Mouse (Mus musculus) kidney, adult 8-10 months (tissue): ENCODE results near the gene Apobr.
A peak's percentile ranks its signal among the peaks of the same experiment; 100 is the strongest.

ENCODE experiments used
- DNase-seq, 2 experiments: peaks; one replicate each; pipeline ENCODE4 v3.0.0; 2022

Gene Apobr

GRCm38 (mm10) chr7:126584506-126584977 lies at the start of gene Apobr:
Gene Apobr, plus strand, starts transcription at chr7:126584942.
- no peak for DNase-seq

- DNase-seq: peak in 1 of 2 experiments; percentile 12
Measured at GRCm38 (mm10) chr7:126535766-126536165, 49.0 kb upstream of the Apobr start.

DNA sequence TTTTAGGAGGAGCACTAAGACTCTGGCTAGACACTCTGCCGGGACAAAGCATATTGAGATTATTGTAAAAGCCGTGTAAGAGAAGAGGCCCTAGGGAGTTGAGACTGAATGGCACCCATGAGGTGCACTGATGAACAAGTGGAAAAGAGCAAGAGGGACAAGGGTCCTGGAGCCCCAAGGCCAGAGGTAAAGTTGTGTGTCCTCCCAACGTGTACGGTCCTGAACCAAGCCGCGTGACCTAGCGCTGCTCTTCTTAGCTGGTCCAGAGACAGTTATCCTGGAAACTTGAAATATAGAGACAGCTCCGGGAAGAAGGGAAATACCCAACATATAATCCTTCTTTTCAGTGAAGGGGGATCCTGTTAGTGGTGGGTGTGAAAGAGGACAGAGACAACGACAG lies 48.3 kb upstream of the Apobr start:
- no peak for DNase-seq

DNA sequence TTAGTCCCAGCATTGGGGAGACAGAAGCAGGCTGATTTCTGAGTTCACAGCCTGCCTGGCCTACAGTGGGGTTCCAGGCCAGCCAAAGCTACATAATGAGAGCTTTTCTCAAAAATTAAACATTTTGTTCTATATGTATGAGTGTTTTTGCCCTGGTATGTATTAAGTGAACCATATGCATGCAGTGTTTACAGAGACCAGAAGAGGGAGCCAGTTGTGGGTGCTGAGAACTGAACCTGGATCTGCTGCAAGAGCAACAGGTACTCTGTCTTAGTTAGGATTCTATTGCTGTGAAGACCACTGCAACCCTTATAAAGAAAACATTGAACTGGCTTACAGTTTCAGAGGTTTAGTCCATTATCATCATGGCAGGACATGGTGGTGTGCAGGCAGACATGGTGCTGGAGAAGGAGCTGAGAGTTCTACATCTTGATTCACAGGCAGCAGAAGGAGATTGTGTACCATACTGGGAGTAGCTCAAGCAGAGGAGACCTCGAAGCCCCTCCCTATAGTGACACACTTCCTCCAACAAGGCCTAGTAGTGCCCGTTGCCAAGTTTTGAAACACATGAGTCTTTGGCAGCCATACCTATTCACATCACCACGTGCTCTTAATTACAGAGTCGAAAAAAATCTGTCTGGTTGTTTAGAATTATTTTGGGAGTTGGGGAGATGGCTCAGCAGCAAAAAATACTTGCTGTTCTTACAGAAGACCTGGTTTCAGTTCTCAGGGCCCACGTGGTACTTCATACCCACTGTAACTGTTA lies 46.7 kb upstream of the Apobr start:
- peak in 1 of 2 experiments; percentile 20 for DNase-seq

DNA sequence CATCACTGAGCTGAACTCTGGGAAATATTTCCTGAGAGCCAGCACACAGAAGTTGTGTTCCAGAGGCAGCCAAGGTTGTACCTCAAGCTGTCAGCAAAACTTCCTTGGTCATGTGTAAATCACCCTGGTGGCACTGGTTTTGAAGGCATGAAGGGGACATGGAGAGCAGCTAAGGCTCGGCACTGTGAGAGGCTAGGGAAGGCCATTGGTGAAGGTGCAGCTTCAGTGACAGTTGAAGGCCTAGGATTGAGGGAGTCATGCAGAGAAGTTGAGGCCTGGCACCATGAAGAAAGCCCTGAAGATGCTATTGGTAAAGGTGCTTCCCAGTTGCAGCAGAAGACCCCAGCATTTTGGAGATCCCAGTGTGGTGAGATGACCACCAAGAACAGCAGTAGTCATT lies 43.1 kb upstream of the Apobr start:
- DNase-seq: no peak

DNA sequence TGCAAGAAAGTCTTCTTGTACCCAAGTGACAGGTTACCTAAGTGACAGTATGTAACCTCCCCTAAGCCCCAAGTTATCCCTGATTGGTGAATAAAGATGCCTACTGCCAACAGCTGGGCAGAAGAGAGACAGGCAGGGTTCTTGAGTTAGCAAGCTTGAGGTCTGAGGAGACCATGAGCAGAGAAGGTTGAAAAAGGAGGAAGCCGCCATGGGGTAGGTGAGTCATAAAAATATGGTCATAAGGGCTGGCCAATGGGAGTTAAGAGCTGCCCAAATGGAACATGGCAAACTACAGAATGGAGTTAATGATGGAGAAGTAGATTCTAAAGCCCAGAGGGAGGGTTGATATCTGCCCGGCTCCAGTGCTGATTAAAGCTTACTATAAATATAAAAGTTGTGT lies 39.1 kb upstream of the Apobr start:
- DNase-seq: no peak

- no peak for DNase-seq
Measured at GRCm38 (mm10) chr7:126554796-126555195, 29.9 kb upstream of the Apobr start.

DNA sequence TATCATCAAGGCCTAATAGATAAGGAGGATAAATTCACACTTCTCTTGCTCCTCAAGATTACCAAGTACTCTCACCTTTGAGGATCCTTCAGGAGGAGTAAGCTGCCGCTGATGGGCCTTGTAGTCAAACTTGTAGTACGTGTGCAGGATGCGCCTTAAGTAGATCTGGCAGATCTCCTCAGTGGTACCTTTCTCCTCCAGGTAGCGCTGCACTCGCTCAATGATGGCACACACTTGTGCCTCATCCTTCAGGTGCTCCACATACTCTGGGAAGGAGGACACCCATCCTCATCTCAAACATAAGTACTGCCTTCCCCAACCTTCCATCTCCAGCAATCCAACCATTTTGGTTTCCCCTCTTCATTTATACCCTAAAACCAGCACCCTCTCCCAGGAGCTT lies 28.1 kb upstream of the Apobr start:
- DNase-seq: no peak

DNA sequence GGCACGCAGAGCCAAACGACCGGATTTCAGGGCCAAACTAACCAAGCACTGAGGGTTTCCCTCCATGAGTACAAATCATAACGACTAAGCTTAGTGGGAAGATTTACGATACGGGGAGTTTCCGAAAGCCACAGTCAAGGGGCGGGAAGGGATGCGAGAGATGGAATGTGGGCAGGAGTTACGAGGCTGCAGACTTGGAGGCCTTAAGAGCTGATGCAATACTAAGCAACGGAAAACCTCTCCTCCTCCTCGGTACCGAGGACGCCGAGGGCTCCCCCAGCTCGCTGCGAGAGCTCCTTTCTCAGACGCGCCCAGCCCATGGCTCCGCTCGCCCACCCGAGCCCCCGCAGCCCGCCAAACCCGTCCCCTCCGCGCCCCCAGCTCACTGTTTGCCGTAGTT lies 19.0 kb upstream of the Apobr start:
- DNase-seq: no peak

- peak; percentile 89 to 91 for DNase-seq
Measured at GRCm38 (mm10) chr7:126566094-126566765, 18.5 kb upstream of the Apobr start, which contains the start of gene Eif3c. Gene Eif3c, minus strand, starts transcription at chr7:126566411.

- DNase-seq: peak in 1 of 2 experiments; percentile 76
Measured at GRCm38 (mm10) chr7:126576946-126577345, 7.8 kb upstream of the Apobr start.

DNA sequence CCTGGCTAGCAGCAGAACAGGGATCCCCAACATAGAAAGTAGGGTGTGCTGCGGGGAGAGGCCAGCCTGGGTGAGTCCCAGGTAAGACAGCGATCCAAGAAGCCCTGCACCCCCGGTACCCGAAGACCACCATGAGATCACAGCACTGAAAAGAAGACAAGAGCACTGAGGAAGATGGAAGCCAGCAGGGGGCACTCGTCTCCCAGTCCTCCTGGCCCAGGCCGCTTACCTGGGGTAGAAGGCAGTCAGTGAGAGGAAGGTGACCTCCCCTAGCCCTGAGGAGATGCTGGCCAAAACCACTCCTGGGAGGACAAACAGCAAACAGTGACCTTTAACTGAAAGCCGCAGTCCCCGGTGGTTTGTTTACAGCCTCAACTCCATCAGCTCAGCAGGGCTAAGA lies 5.6 kb upstream of the Apobr start:
- peak; percentile 76 to 77 for DNase-seq

DNA sequence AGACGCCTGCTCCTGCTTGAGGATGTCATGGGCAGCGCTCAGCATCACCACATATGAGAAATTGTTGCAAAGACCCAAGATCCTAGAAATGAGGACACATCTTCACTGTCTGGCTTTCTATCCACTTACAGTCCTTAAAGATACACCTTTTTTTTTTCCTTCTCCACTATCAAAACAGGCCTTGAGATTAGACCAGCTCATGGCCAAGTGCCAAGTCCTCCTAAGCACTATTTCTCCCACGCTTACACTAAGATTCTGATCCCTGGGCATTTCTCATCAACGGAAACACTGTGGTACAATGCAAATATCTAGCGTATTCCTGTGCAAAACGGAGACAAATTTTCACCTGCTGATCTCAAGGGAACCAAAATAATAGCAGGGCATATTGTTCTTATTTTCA lies 3.1 kb upstream of the Apobr start:
- no peak for DNase-seq

DNA sequence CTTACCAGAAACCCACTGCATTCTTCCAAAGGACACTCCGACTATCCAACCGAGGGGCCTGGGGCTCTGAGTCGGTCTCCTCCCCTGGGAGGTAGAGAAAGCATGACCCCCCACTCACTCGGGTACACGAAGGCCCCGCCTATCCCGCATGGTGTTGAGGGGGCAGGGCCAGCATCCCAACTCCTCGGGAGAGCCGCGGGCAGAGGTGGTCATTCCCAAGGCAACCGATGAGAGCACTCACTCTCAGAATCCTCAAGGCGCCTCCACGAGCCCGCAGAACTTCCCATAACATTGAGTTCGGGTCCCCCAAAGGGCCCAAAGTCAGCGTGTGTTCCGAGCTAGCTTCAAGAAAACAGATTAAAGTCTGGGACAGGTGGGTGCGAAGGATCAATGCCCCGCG lies 2.0 kb upstream of the Apobr start:
- DNase-seq: peak in 1 of 2 experiments; percentile 45

GRCm38 (mm10) chr7:126583251-126583709 lies 1.5 kb upstream of the Apobr start:
- peak; percentile 92 for DNase-seq

GRCm38 (mm10) chr7:126583761-126584160 lies 981 bp upstream of the Apobr start:
- no peak for DNase-seq

GRCm38 (mm10) chr7:126585717-126586116 lies 975 bp downstream of the Apobr start, which contains the start of gene Cln3:
Gene Cln3, minus strand, starts transcription at chr7:126585817.
- DNase-seq: no peak

- DNase-seq: peak; percentile 61 to 71
Measured at GRCm38 (mm10) chr7:126586839-126587238, 2.1 kb downstream of the Apobr start.

- DNase-seq: peak in 1 of 2 experiments; percentile 31
Measured at GRCm38 (mm10) chr7:126587779-126588178, 3.0 kb downstream of the Apobr start.

GRCm38 (mm10) chr7:126594862-126595561 lies 10.3 kb downstream of the Apobr start, which contains the start of gene Il27:
Gene Il27, minus strand, starts transcription at chr7:126594941.
- no peak for DNase-seq

DNA sequence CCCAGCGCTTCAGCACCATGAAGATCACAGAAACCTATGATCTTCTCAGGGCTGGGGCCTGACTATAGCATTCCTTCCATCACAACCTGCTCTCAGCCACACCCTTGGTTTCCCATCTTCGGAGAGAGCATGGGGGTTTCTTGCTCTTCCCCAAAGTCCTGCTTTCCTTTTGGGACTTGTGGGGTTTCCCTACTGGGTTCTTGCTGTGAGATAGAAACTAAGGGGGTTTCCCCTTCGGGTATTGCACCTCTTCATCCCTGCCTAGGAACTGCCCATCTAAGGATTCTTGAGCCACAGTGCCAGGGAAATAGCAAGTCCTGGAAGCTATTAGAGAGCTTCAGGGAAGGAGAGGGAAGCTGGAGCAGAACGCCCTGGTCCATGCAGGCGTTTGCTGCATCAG lies 11.1 kb downstream of the Apobr start:
- no peak for DNase-seq

- no peak for DNase-seq
Measured at GRCm38 (mm10) chr7:126596414-126596813, 11.7 kb downstream of the Apobr start.

DNA sequence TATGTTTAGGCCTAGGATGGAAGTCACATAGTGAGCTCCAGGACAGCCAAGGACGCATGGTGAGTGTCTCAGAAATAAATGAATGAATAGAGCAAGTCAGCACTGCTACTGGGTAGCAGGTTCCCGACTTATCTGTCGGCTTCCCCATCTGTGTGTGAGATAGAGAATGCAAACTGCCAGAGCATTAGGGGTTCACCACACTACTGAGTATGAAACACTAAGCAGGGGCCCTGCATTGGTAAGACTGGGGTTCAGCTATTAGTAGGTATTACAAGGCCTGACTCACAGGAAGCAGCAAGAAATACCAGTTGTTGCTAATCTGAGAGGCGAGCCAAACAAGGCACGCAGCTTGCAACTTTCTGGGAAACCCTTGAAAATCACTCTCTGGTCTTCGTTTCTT lies 14.2 kb downstream of the Apobr start:
- DNase-seq: no peak
